Mouse (Mus musculus): ENCODE data around the gene Rab8a.

Rab8a gene

GRCm38 (mm10) chr8:72146556-72146955 is 14.4 kb upstream of the Rab8a start:
- no peak for DNase-seq (ENCODE audit: low spot score)

DNA sequence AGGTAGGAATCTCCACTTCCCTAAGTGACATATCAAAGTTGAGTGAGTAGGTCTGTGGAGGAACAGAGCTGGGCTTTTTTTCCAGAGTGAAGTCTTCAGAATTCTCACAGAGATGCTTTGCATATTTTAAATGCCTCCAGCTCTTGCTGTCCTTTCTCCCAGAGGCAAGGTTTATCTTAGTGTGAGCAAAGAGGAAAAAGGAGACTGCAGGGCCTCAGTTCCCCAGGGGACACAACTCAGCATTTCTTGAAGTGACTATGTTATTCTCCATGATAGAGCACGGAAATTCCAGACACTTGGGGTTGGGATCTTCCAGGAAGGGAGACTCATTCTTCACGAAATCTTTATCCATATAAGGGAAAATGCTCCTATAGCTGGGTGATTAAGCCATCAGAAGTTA is 13.7 kb upstream of the Rab8a start:
- DNase-seq (ENCODE audit: low spot score): no peak

DNA sequence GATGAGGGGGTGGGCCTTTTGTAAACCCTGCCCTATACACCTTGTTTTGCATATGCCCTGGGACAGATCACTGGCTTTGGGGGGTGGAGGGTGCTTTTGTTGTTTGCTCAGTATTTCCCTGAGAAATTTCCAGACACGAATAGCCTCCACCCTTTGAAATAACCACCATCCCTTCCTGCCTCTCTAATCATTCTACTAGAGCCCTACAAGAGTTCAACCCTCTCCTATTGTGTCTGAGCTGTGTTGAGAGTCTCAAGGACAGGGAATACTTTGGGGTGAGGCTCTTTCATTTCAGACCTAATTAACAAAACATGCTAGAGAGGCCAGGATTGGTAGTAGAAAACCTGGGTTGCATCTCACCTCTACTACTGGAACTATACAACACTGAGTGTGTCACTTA is 11.9 kb upstream of the Rab8a start:
- DNase-seq (ENCODE audit: low spot score): no peak

DNA sequence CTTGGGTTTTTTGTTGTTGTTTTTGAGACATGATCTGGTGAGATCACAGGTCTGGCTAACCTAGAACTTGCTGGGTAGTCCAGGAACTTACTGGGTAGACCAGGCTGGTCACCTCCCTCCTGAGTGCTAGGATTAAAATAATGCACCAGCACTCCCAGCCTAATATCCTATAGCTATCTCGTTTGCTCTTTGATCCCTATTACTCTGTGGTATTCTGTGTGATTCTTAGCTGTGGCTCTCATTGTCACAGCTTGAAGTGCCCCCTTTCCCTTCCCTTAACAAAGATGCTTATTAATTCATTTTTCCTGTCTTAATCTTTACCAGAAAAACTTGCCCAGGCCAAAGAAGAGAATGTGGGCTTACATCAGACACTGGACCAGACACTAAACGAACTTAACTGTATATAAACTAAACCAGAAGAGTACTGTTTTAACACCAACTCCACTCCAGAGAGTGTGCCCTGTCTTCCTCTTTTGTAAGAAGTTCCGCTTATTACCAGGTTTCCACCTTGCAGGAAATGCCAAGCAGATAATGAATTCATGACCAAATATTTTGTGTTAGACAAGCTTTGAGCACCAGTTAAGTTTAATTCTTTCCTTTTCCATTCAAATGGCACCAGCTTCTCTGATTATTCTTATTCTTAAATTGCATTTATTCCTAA is 9.5 kb upstream of the Rab8a start:
- no peak for DNase-seq (ENCODE audit: low spot score)

GRCm38 (mm10) chr8:72153382-72153781 is 7.6 kb upstream of the Rab8a start:
- no peak for DNase-seq (ENCODE audit: low spot score)

DNA sequence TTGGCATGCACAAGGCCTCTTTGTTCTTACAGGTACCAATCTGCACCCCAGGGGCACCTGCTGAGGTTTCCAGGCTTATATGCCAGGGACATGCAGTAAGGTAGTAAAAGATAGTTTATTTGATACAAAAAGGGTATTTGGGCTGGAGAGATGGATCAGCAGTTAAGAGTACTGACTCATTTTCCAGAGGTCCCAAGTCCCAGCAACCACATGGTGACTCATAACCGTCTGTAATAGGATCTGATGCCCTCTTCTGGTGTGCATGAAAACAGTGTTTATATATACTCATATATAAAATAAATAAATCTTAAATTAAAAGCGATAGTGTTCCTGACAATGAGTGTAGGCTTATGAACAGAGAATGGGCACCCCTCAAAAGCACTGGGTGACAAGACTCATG is 2.9 kb upstream of the Rab8a start:
- no peak for DNase-seq (ENCODE audit: low spot score)

GRCm38 (mm10) chr8:72158726-72159125 is 2.3 kb upstream of the Rab8a start:
- DNase-seq (ENCODE audit: low spot score): no peak

DNA sequence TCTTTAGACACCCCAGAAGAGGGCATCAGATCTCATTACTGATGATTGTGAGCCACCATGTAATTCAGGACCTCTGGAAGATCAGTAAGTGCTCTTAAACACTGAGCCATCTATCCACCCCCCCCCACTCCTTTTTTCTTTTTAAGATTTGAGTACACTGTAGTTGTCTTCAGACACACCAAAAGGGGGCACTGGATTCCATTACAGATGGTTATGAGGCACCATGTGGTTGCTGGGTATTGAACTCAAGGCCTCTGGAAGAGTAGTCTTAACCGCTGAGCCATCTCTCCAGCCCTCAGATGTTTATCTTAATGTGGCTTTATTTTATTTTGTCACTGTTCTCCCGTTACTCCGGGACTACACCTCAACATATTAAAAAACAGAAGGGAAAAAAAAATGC is 993 bp upstream of the Rab8a start:
- DNase-seq (ENCODE audit: low spot score): no peak

DNA sequence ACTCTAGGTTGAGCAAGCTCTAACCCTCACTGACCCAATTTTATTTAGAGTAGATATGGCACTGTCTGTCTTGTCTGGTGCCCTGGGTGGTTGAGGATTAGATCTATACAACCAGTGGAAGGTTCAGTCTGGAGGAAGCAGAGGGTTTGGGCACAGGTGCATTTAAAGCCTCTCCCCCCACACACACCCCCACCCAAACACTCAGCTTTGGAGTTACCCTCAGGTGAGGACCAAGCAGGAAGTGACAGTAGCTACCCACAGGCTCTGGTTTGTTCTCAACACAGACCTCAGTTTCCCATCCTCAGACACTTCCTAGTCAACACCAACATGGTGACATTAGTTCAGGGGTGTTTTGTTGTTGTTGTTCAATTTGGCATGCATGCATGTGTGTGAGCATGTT is 1.8 kb downstream of the Rab8a start:
- DNase-seq (ENCODE audit: low spot score): no peak

- DNase-seq (ENCODE audit: low spot score): no peak
Observed at GRCm38 (mm10) chr8:72169098-72169668, 8.2 kb downstream of the Rab8a start.

GRCm38 (mm10) chr8:72169681-72170249 is 8.8 kb downstream of the Rab8a start:
- DNase-seq (ENCODE audit: low spot score): no peak

- DNase-seq (ENCODE audit: low spot score): no peak
Observed at GRCm38 (mm10) chr8:72177346-72177925, 16.4 kb downstream of the Rab8a start.

GRCm38 (mm10) chr8:72183554-72184202 is 22.7 kb downstream of the Rab8a start:
- DNase-seq (ENCODE audit: low spot score): no peak

GRCm38 (mm10) chr8:72187793-72188331 is 26.9 kb downstream of the Rab8a start:
- DNase-seq (ENCODE audit: low spot score): no peak

DNA sequence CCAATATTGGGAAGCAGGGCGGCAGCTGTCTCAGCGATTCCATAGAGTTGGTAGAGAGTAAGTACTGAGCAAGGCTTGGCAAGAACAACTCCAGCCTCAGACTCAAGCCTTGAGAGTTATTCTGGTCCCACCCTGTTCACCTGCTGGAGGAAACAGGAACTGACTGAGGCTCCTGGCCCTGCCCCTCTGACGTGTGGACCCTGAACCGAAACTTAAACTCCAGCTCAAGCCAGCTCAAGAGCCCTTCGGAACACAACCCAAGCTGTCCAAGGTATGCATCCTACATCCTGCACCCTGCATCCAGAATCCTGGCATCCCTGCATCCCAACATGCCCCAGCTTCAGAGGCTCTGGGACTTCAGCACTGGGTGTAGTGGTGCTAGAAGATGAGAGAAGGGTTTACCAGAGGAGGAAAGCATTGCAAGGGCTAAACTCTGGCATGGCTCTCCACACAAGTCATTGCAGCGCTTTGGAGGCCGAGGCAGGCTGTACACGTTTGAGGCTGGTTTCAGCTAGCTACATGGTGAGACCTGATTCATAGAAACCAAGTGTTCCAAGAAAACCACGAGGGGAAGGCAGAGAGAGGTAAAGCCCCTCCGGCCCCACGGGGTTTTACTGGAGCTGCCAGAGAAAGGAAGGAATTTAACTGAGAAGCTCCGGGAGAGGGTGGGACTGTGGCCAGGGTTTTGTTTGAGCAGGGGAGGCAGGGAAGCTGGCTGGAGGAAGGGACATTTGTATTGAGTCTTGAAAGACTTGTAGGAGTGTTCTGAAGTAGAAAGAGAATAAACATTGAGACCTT is 28.6 kb downstream of the Rab8a start, which contains the start of gene Hsh2d:
TSS of gene Hsh2d (plus strand) at position 222 of the 798 bp plus-strand sequence.
- no peak for DNase-seq (ENCODE audit: low spot score)

- no peak for DNase-seq (ENCODE audit: low spot score)
Observed at GRCm38 (mm10) chr8:72190215-72190539, 29.2 kb downstream of the Rab8a start.

- DNase-seq (ENCODE audit: low spot score): no peak
Observed at GRCm38 (mm10) chr8:72192065-72192464, 31.1 kb downstream of the Rab8a start.

DNA sequence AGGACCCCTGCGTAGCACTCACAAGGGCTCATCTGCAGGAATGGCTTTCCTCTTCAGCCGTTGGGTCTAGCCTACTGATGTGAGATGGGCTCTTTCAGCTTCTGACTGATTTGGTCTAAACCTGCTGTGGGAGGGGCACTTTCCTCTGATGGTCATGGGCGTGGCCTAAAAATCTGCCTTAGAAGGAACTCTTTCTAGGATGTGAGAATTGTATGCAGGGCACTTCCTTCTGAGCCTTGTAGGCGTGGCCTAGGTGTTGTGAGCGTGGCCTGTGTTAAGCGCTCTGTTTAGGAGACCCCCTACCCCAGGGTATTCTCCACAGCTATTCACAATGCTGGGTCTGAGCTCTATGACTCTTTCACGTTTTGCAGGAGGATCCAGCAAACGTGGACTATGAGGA is 37.0 kb downstream of the Rab8a start:
- no peak for DNase-seq (ENCODE audit: low spot score)

- no peak for DNase-seq (ENCODE audit: low spot score)
Observed at GRCm38 (mm10) chr8:72208582-72208981, 47.6 kb downstream of the Rab8a start.

DNA sequence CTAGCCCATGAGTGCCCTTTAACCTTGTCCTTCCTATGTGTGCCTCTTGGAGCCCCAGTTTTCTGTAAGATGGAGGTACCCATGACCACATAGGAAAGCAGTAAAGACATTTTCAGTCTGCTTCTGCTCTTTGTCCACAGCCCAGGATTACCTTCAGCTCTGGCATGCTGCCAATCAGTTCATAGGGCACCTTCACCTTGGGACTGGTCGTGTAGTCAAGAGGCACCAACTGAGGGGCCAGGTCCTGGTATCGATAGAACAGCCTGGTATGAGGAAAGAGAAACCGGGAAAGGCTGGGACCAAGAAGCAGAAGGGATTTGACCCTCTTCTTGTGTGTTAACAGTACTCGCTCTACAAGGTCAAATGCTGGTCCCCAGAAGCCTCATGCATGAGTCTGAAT is 49.2 kb downstream of the Rab8a start:
- DNase-seq (ENCODE audit: low spot score): no peak

DNA sequence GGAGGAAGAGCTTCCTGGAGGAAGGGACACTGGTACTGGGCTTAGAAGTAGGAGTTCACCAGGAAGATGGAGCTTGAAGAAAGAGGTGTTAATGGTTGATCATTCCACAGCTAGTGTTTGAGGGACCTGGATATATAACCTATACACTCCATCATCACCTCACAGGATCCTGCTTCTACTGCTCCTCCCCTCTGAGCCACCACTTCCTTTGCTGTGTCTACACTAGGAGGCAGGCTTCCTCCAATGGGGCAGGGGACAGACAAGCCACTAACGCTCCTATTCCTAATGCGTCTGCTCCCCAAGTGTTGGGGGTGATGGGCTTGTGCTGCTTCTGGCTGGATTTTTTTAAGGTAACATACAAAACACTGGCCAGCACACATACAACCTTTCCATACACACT is 49.7 kb downstream of the Rab8a start:
- no peak for DNase-seq (ENCODE audit: low spot score)

DNA sequence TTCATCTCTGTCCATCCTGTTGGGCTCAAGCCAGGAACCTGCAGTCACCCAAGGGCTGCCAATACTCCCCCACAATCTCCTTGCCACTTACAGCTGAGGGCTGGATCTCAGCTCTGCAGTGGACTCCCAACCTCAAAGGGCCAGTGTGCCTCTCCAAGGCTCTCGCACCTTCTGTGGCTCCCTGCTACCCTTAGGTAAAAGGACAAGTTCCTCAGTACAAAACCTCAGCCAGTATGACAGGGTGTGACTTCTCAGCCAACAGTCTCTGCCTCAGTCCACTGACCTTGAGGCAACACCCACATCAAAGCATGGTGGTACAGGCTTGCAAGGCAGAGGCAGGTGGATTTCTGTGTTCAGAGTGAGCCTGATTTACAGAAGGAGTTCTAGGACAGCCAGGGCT is 50.8 kb downstream of the Rab8a start:
- no peak for DNase-seq (ENCODE audit: low spot score)

Measured in urinary bladder, postnatal 10 days (tissue).